11 mouse cellular contexts compared by ENCODE assay signal in the genomic region with DNA sequence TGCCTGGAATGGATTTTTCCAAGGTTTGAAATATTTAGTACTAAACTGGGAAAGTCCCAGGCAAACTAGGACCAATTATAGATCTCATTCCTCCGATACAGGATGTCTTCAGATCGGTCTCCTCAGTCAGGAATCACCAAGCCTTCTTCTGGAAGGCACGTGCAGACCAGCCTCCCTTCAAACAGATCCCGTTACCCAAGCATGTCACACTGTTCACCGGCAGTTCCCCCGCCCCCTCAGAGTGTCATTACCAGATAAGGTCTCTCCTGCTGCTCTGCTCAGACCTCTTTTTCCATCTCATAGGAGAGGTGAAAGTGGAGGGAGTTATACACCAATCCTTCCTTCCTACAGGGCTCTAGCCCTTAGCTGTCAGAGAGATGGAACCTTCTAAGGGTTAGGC. TPM values are rescaled to one million over a fixed set of nuclear protein-coding genes. Genes with fewer than 3 reads are reported as not detected.
DNase-seq lines count a peak whose midpoint lies in the region; ATAC-seq and TF ChIP-seq lines count a peak whose summit lies in the region.
"Had no signal": no experiment of that assay in that cellular context is flagged by ENCODE, and none has a peak within 500 bp of the region (broad histone marks: within the 10 kb centered on the region; RNA-seq: fewer than 3 reads in every experiment).

No protein-coding gene starts in this region.

- dilution Hi-C loops in CH12.LX (cut with MboI; ENCODE audit: extremely low pct_ligation_motif_present, extremely low pct_unique_long_range_greater_than_20kb, low sequenced_read_pairs), result no loop called here

- H3K79me2 ChIP-seq in CH12.LX (replicated peaks; ENCODE audit: control insufficient read depth, extremely low read depth, insufficient read depth, poor library complexity, severe bottlenecking), result no peaks in the 10 kb centered on the region

- H3K9me3 ChIP-seq in forebrain, embryonic 11.5 days (ENCODE audit: control insufficient read depth, low read length), result no peaks in the 10 kb centered on the region
- H3K9me3 ChIP-seq in forebrain, embryonic 13.5 days (replicated peaks), result no peaks in the 10 kb centered on the region
- no peaks in the 10 kb centered on the region for H3K9me3 ChIP-seq in hindbrain, embryonic 10.5 days
- H3K9me3 ChIP-seq in hindbrain, embryonic 14.5 days (ENCODE audit: control insufficient read depth, low read length), result no peaks in the 10 kb centered on the region
- no peaks in the 10 kb centered on the region for H3K9me3 ChIP-seq in liver, embryonic 11.5 days (ENCODE audit: control insufficient read depth, low read length)
- no peaks in the 10 kb centered on the region for H3K9me3 ChIP-seq in liver, postnatal 0 days (ENCODE audit: low read length)
- no peaks in the 10 kb centered on the region for H3K9me3 ChIP-seq in CH12.LX (replicated peaks; ENCODE audit: low read length)
- H3K9me3 ChIP-seq: embryonic facial prominence, embryonic 15.5 days; G1E had no signal

- no peak overlapping the region for H3K27ac ChIP-seq in forebrain, embryonic 11.5 days (ENCODE audit: low read depth, low read length)
- H3K27ac ChIP-seq in forebrain, embryonic 13.5 days, result no peak overlapping the region
- peak overlapping the region; percentile 64; the same call in 1 of the 2 replicates for H3K27ac ChIP-seq in hindbrain, embryonic 10.5 days
- H3K27ac ChIP-seq in hindbrain, embryonic 14.5 days, result no peak overlapping the region
- H3K27ac ChIP-seq in liver, embryonic 11.5 days (ENCODE audit: low read depth, low read length), result no peak overlapping the region
- H3K27ac ChIP-seq in liver, postnatal 0 days (ENCODE audit: low read depth), result no peak overlapping the region
- no peak overlapping the region for H3K27ac ChIP-seq in CH12.LX (ENCODE audit: insufficient read depth, low read depth)
- H3K27ac ChIP-seq: embryonic facial prominence, embryonic 15.5 days had no signal

- no peak for TF ChIP-seq RAD21 in CH12.LX (IDR thresholded peaks at IDR 0.05; ENCODE audit: low read depth, low read length)

- H3K4me2 ChIP-seq in forebrain, embryonic 11.5 days (ENCODE audit: low read depth, low read length, severe bottlenecking), result no peak overlapping the region
- H3K4me2 ChIP-seq in forebrain, embryonic 13.5 days, result no peak overlapping the region
- no peak overlapping the region for H3K4me2 ChIP-seq in hindbrain, embryonic 14.5 days (replicated peaks)
- no peak overlapping the region for H3K4me2 ChIP-seq in liver, embryonic 11.5 days
- no peak overlapping the region for H3K4me2 ChIP-seq in liver, postnatal 0 days (ENCODE audit: low read depth, low read length)
- H3K4me2 ChIP-seq in CH12.LX (ENCODE audit: insufficient read depth, low read depth, poor library complexity, severe bottlenecking), result no peak overlapping the region
- H3K4me2 ChIP-seq: embryonic facial prominence, embryonic 15.5 days had no signal

- WGBS in forebrain, embryonic 11.5 days, result 71% methylated on average over 6 of the region's 6 CpGs
- WGBS in forebrain, embryonic 13.5 days, result 63% methylated on average over 6 of the region's 6 CpGs
- 68% methylated on average over 6 of the region's 6 CpGs for WGBS in hindbrain, embryonic 10.5 days
- WGBS in hindbrain, embryonic 14.5 days, result 60% methylated on average over 6 of the region's 6 CpGs
- 50% methylated on average over 6 of the region's 6 CpGs for WGBS in liver, embryonic 11.5 days
- WGBS in liver, postnatal 0 days (ENCODE audit: insufficient replicate concordance), result 61% methylated on average over 6 of the region's 6 CpGs

- H3K9ac ChIP-seq in forebrain, embryonic 11.5 days (ENCODE audit: low read length), result no peak overlapping the region
- H3K9ac ChIP-seq in forebrain, embryonic 13.5 days, result no peak overlapping the region
- no peak overlapping the region for H3K9ac ChIP-seq in hindbrain, embryonic 14.5 days
- no peak overlapping the region for H3K9ac ChIP-seq in liver, embryonic 11.5 days (ENCODE audit: low read depth, low read length)
- no peak overlapping the region for H3K9ac ChIP-seq in liver, postnatal 0 days (replicated peaks)
- H3K9ac ChIP-seq in CH12.LX (ENCODE audit: insufficient read depth, low read depth), result no peak overlapping the region
- H3K9ac ChIP-seq: embryonic facial prominence, embryonic 15.5 days had no signal

- no peak overlapping the region for H3K4me3 ChIP-seq in forebrain, embryonic 11.5 days (ENCODE audit: low read depth, low read length)
- no peak overlapping the region for H3K4me3 ChIP-seq in forebrain, embryonic 13.5 days
- H3K4me3 ChIP-seq in hindbrain, embryonic 10.5 days, result no peak overlapping the region
- no peak overlapping the region for H3K4me3 ChIP-seq in hindbrain, embryonic 14.5 days (replicated peaks; ENCODE audit: low read length)
- H3K4me3 ChIP-seq in liver, embryonic 11.5 days (ENCODE audit: low read depth, low read length), result no peak overlapping the region
- H3K4me3 ChIP-seq in liver, postnatal 0 days (ENCODE audit: low read depth, low read length), result no peak overlapping the region
- no peak overlapping the region for H3K4me3 ChIP-seq in CH12.LX (replicated peaks in 1 of 3; ENCODE audit: low read depth in 2 of 3, low read length in 2 of 3, poor library complexity in 1 of 3)
- H3K4me3 ChIP-seq: embryonic facial prominence, embryonic 15.5 days had no signal

- TF ChIP-seq CTCF in liver, postnatal 0 days (IDR thresholded peaks at IDR 0.05; ENCODE audit: low read depth), result no peak
- no peak for TF ChIP-seq CTCF in CH12.LX (conservative IDR thresholded peaks at IDR 0.05 in 1 of 2, IDR thresholded peaks at IDR 0.05 in 1 of 2; ENCODE audit: low read depth in 2 of 2, low read length in 2 of 2)

- H3K36me3 ChIP-seq in forebrain, embryonic 11.5 days (ENCODE audit: control insufficient read depth, insufficient read depth, low read length), result peaks cover 4% of the 10 kb centered on the region; the same call in 1 of the 2 replicates
- H3K36me3 ChIP-seq in forebrain, embryonic 13.5 days (ENCODE audit: poor library complexity, severe bottlenecking), result peaks cover 30% of the 10 kb centered on the region
- peaks cover 38% of the 10 kb centered on the region for H3K36me3 ChIP-seq in hindbrain, embryonic 10.5 days
- peaks cover 15% of the 10 kb centered on the region; the same call in 1 of the 2 replicates for H3K36me3 ChIP-seq in hindbrain, embryonic 14.5 days (replicated peaks; ENCODE audit: control insufficient read depth, insufficient read depth)
- no peaks in the 10 kb centered on the region for H3K36me3 ChIP-seq in liver, embryonic 11.5 days (ENCODE audit: control insufficient read depth, insufficient read depth, low read length)
- no peaks in the 10 kb centered on the region for H3K36me3 ChIP-seq in liver, postnatal 0 days (replicated peaks; ENCODE audit: insufficient read depth, low read length)
- H3K36me3 ChIP-seq in CH12.LX (replicated peaks in 1 of 2; ENCODE audit: control insufficient read depth in 1 of 2, insufficient read depth in 1 of 2, low read length in 1 of 2), result no peaks in the 10 kb centered on the region
- H3K36me3 ChIP-seq: G1E had no signal

- H3K27me3 ChIP-seq in forebrain, embryonic 11.5 days (ENCODE audit: control insufficient read depth, insufficient read depth, low read length), result no peaks in the 10 kb centered on the region
- no peaks in the 10 kb centered on the region for H3K27me3 ChIP-seq in forebrain, embryonic 13.5 days
- H3K27me3 ChIP-seq in hindbrain, embryonic 10.5 days (ENCODE audit: insufficient read depth, poor library complexity, severe bottlenecking), result peaks cover 9% of the 10 kb centered on the region; the same call in 1 of the 2 replicates
- H3K27me3 ChIP-seq in hindbrain, embryonic 14.5 days (ENCODE audit: control insufficient read depth, insufficient read depth, low read length), result no peaks in the 10 kb centered on the region
- H3K27me3 ChIP-seq in liver, embryonic 11.5 days (replicated peaks; ENCODE audit: control insufficient read depth, insufficient read depth, low read length), result peaks cover 8% of the 10 kb centered on the region
- peaks cover 7% of the 10 kb centered on the region; the same call in 1 of the 2 replicates for H3K27me3 ChIP-seq in liver, postnatal 0 days (ENCODE audit: insufficient read depth, low read length)
- peaks cover 76% of the 10 kb centered on the region for H3K27me3 ChIP-seq in CH12.LX (replicated peaks)

- no peak for TF ChIP-seq POLR2A in CH12.LX (IDR thresholded peaks at IDR 0.05; ENCODE audit: low read depth, low read length)

- DNase-seq in forebrain, embryonic 11.5 days (ENCODE audit: low spot score), result no peak
- peak; percentile 7 for DNase-seq in hindbrain, embryonic 10.5 days (ENCODE audit: low spot score)
- no peak for DNase-seq in hindbrain, embryonic 14.5 days (ENCODE audit: low spot score)
- no peak for DNase-seq in liver, embryonic 11.5 days (ENCODE audit: low spot score)
- DNase-seq in liver, postnatal 0 days, result no peak
- DNase-seq in CH12.LX (ENCODE audit: extremely low read depth), result no peak

- ATAC-seq in forebrain, embryonic 11.5 days (replicated peaks; ENCODE audit: low FRiP score), result peak; percentile 10; the same call in 1 of the 2 replicates
- no peak for ATAC-seq in forebrain, embryonic 13.5 days
- no peak for ATAC-seq in hindbrain, embryonic 14.5 days (ENCODE audit: low FRiP score)
- ATAC-seq in liver, embryonic 11.5 days (replicated peaks; ENCODE audit: low FRiP score), result 0 out of 2 replicates have a peak, but pooled peaks have one; percentile 32
- no peak for ATAC-seq in liver, postnatal 0 days
- ATAC-seq in megakaryocyte, adult 5-6 weeks (ENCODE audit: poor library complexity, severe bottlenecking), result no peak
- ATAC-seq: inflammation-experienced regulatory T-cells, adult 6 months had no signal

- H3K4me1 ChIP-seq in forebrain, embryonic 11.5 days (replicated peaks; ENCODE audit: control insufficient read depth, insufficient read depth, low read length), result peaks cover 4% of the 10 kb centered on the region
- peaks cover 13% of the 10 kb centered on the region for H3K4me1 ChIP-seq in forebrain, embryonic 13.5 days
- H3K4me1 ChIP-seq in hindbrain, embryonic 10.5 days (replicated peaks), result peaks cover 47% of the 10 kb centered on the region
- no peaks in the 10 kb centered on the region for H3K4me1 ChIP-seq in hindbrain, embryonic 14.5 days (replicated peaks; ENCODE audit: control insufficient read depth, insufficient read depth, low read length)
- H3K4me1 ChIP-seq in liver, embryonic 11.5 days (replicated peaks; ENCODE audit: control insufficient read depth, insufficient read depth, low read length), result no peaks in the 10 kb centered on the region
- H3K4me1 ChIP-seq in liver, postnatal 0 days (ENCODE audit: insufficient read depth), result no peaks in the 10 kb centered on the region
- peaks cover 0 to 5% of the 10 kb centered on the region in 2 experiments; a peak in 1 of 4 replicates for H3K4me1 ChIP-seq in CH12.LX (ENCODE audit: control insufficient read depth in 1 of 2, insufficient read depth in 2 of 2)

- in situ Hi-C loops in CH12.LX (cut with MboI; ENCODE audit: low pct_ligation_motif_present, low pct_unique_long_range_greater_than_20kb, low sequenced_read_pairs), result loop anchor here (10.0 kb wide), 1 partner anchor 49 kb away; no protein-coding TSS in a partner anchor

- TF ChIP-seq EP300 in liver, postnatal 0 days (IDR thresholded peaks at IDR 0.05; ENCODE audit: low read depth), result no peak
- no peak for TF ChIP-seq EP300 in CH12.LX (IDR thresholded peaks at IDR 0.05; ENCODE audit: low read length)

RNA-seq across cellular contexts. Expression of gene Enho, which starts 13.6 kb away (rescaled TPM):
- 28.1 and 34.5 TPM in 2 replicates for polyA plus RNA-seq in forebrain, embryonic 11.5 days (2014; fragmentation: Nextera tagmentation; extraction: Ambion mirVana)
- polyA plus RNA-seq in forebrain, embryonic 13.5 days (2015; fragmentation: Nextera tagmentation; extraction: Ambion mirVana), result 47.8 and 50.6 TPM in 2 replicates
- 27.3 and 50.9 TPM in 2 replicates for polyA plus RNA-seq in hindbrain, embryonic 10.5 days (2016; fragmentation: Nextera tagmentation; extraction: Ambion mirVana)
- polyA plus RNA-seq in hindbrain, embryonic 14.5 days (2014; fragmentation: Nextera tagmentation; extraction: Ambion mirVana), result 127 and 130 TPM in 2 replicates
- 3.7 and 3.8 TPM in 2 replicates for polyA plus RNA-seq in liver, embryonic 11.5 days (2014; fragmentation: Nextera tagmentation; extraction: Ambion mirVana)
- 25.2 and 26.4 TPM in 2 replicates for polyA plus RNA-seq in liver, postnatal 0 days (2015; fragmentation: Nextera tagmentation; extraction: Ambion mirVana)
- total RNA-seq in CH12.LX (2012; rRNA removed) (0.25 and 0.59 TPM in 2 replicates), CH12.LX (2014; rRNA removed) (0.17 TPM in 1 of 2 replicates, not detected in the other)
- polyA plus RNA-seq in CH12.LX (2012; ENCODE audit: insufficient read length, low read depth), result not detected in 2 replicates
- not detected in 2 replicates for total RNA-seq in megakaryocyte, adult 5-6 weeks (2015)
- not detected in 2 replicates for total RNA-seq in megakaryocyte, adult 5-6 weeks (2017)
- polyA plus RNA-seq: G1E; inflammation-experienced regulatory T-cells, adult 6 months had no signal

RNA-seq across cellular contexts. Expression of gene Cntfr, which starts 43.2 kb away (rescaled TPM):
- polyA plus RNA-seq in forebrain, embryonic 11.5 days (2014; fragmentation: Nextera tagmentation; extraction: Ambion mirVana), result 35.2 and 37.1 TPM in 2 replicates
- polyA plus RNA-seq in forebrain, embryonic 13.5 days (2015; fragmentation: Nextera tagmentation; extraction: Ambion mirVana), result 21.1 and 21.8 TPM in 2 replicates
- 29.7 and 51.6 TPM in 2 replicates for polyA plus RNA-seq in hindbrain, embryonic 10.5 days (2016; fragmentation: Nextera tagmentation; extraction: Ambion mirVana)
- 19.2 and 21.8 TPM in 2 replicates for polyA plus RNA-seq in hindbrain, embryonic 14.5 days (2014; fragmentation: Nextera tagmentation; extraction: Ambion mirVana)
- polyA plus RNA-seq in liver, embryonic 11.5 days (2014; fragmentation: Nextera tagmentation; extraction: Ambion mirVana), result 5.2 and 6.0 TPM in 2 replicates
- 0.12 and 0.29 TPM in 2 replicates for polyA plus RNA-seq in liver, postnatal 0 days (2015; fragmentation: Nextera tagmentation; extraction: Ambion mirVana)
- total RNA-seq in CH12.LX (2012; rRNA removed) (not detected in 2 replicates), CH12.LX (2014; rRNA removed) (not detected in 2 replicates)
- polyA plus RNA-seq in CH12.LX (2012; ENCODE audit: insufficient read length, low read depth), result not detected in 2 replicates
- total RNA-seq in megakaryocyte, adult 5-6 weeks (2015), result not detected in 2 replicates
- not detected in 2 replicates for total RNA-seq in megakaryocyte, adult 5-6 weeks (2017)
- polyA plus RNA-seq: inflammation-experienced regulatory T-cells, adult 6 months had no signal

RNA-seq across cellular contexts. Expression of gene Il11ra1, which starts 46.1 kb away (rescaled TPM):
- polyA plus RNA-seq in forebrain, embryonic 11.5 days (2014; fragmentation: Nextera tagmentation; extraction: Ambion mirVana), result 65.0 and 66.9 TPM in 2 replicates
- 28.1 and 30.7 TPM in 2 replicates for polyA plus RNA-seq in forebrain, embryonic 13.5 days (2015; fragmentation: Nextera tagmentation; extraction: Ambion mirVana)
- 84.3 and 91.4 TPM in 2 replicates for polyA plus RNA-seq in hindbrain, embryonic 10.5 days (2016; fragmentation: Nextera tagmentation; extraction: Ambion mirVana)
- 39.9 and 40.6 TPM in 2 replicates for polyA plus RNA-seq in hindbrain, embryonic 14.5 days (2014; fragmentation: Nextera tagmentation; extraction: Ambion mirVana)
- polyA plus RNA-seq in liver, embryonic 11.5 days (2014; fragmentation: Nextera tagmentation; extraction: Ambion mirVana), result 66.8 and 72.9 TPM in 2 replicates
- 28.5 and 33.2 TPM in 2 replicates for polyA plus RNA-seq in liver, postnatal 0 days (2015; fragmentation: Nextera tagmentation; extraction: Ambion mirVana)
- 4.2 and 5.7 TPM in 2 replicates for total RNA-seq in CH12.LX (2012; rRNA removed)
- 1.2 and 1.3 TPM in 2 replicates for total RNA-seq in CH12.LX (2014; rRNA removed)
- 4.8 and 6.9 TPM in 2 replicates for polyA plus RNA-seq in CH12.LX (2012; ENCODE audit: insufficient read length, low read depth)
- 12.9 and 13.4 TPM in 2 replicates for total RNA-seq in megakaryocyte, adult 5-6 weeks (2015)
- total RNA-seq in megakaryocyte, adult 5-6 weeks (2017), result 50.2 and 52.1 TPM in 2 replicates

RNA-seq across cellular contexts. Expression of gene Rpp25l, which starts 59.6 kb away (rescaled TPM):
- polyA plus RNA-seq in forebrain, embryonic 11.5 days (2014; fragmentation: Nextera tagmentation; extraction: Ambion mirVana), result 92.0 and 92.5 TPM in 2 replicates
- polyA plus RNA-seq in forebrain, embryonic 13.5 days (2015; fragmentation: Nextera tagmentation; extraction: Ambion mirVana), result 80.7 and 83.8 TPM in 2 replicates
- 89.7 and 96.6 TPM in 2 replicates for polyA plus RNA-seq in hindbrain, embryonic 10.5 days (2016; fragmentation: Nextera tagmentation; extraction: Ambion mirVana)
- polyA plus RNA-seq in hindbrain, embryonic 14.5 days (2014; fragmentation: Nextera tagmentation; extraction: Ambion mirVana), result 57.5 and 60.5 TPM in 2 replicates
- polyA plus RNA-seq in liver, embryonic 11.5 days (2014; fragmentation: Nextera tagmentation; extraction: Ambion mirVana), result 67.8 and 71.2 TPM in 2 replicates
- polyA plus RNA-seq in liver, postnatal 0 days (2015; fragmentation: Nextera tagmentation; extraction: Ambion mirVana), result 30.9 and 31.7 TPM in 2 replicates
- total RNA-seq in CH12.LX (2012; rRNA removed) (65.3 and 84.1 TPM in 2 replicates), CH12.LX (2014; rRNA removed) (62.8 and 72.8 TPM in 2 replicates)
- polyA plus RNA-seq in CH12.LX (2012; ENCODE audit: insufficient read length, low read depth), result 48.1 and 48.5 TPM in 2 replicates
- total RNA-seq in megakaryocyte, adult 5-6 weeks (2015), result 15.8 and 18.2 TPM in 2 replicates
- total RNA-seq in megakaryocyte, adult 5-6 weeks (2017), result 15.5 and 26.2 TPM in 2 replicates

Comparison
In these comparisons a context has a peak if more than half of its experiments do, and no peak if none do; other contexts are left out.
1. ATAC-seq: peak in forebrain, embryonic 11.5 days (single experiment) and liver, embryonic 11.5 days (single experiment); none in forebrain, embryonic 13.5 days (single experiment), hindbrain, embryonic 14.5 days (single experiment), liver, postnatal 0 days (single experiment) and megakaryocyte, adult 5-6 weeks (single experiment).